Mouse (Mus musculus) forebrain, embryonic 11.5 days (tissue): Measurements from ENCODE around the gene Rmi1. TPM values are rescaled to one million over a fixed set of nuclear protein-coding genes. Genes with fewer than 3 reads are reported as not detected.
"Not testable (repeated sequence)": the region's sequence is repeated elsewhere in the genome, so short reads cannot be mapped to it uniquely, and the experiment has no call there.

Source experiments
- ATAC-seq: fragments of 200-750 bp; cut with Nextera tagmentation; replicated peaks from 2 replicates; pipeline ENCODE4 v1.8.0; 2017; ENCODE audit warnings: moderate TSS enrichment; ENCODE audit not compliant: low FRiP score
- DNase-seq: peaks from one replicate; pipeline ENCODE4 v3.0.0-alpha.2; 2017; ENCODE audit warnings: low spot score
- H3K27ac ChIP-seq: fragments of 300-500 bp; sonication (generic); 2 replicates; pipeline ENCODE4 v1.5.1; 2014; ENCODE audit warnings: low read depth, low read length
- H3K27me3 ChIP-seq: fragments of 300-500 bp; sonication (generic); 2 replicates; pipeline ENCODE4 v1.6.1; 2014; ENCODE audit warnings: mild to moderate bottlenecking, low read length, mixed read lengths; ENCODE audit not compliant: control insufficient read depth, insufficient read depth
- H3K36me3 ChIP-seq: fragments of 300-500 bp; sonication (generic); 2 replicates; pipeline ENCODE4 v1.6.1; 2014; ENCODE audit warnings: mild to moderate bottlenecking, low read length, moderate library complexity, mixed read lengths; ENCODE audit not compliant: control insufficient read depth, insufficient read depth
- H3K4me1 ChIP-seq: fragments of 300-500 bp; sonication (generic); replicated peaks from 2 replicates; pipeline ENCODE4 v1.6.1; 2014; ENCODE audit warnings: low read length, mixed read lengths; ENCODE audit not compliant: control insufficient read depth, insufficient read depth
- H3K4me2 ChIP-seq: fragments of 300-500 bp; sonication (generic); 2 replicates; pipeline ENCODE4 v1.6.1; 2014; ENCODE audit warnings: low read depth, mild to moderate bottlenecking, low read length, moderate library complexity, mixed read lengths; ENCODE audit not compliant: severe bottlenecking
- H3K4me3 ChIP-seq: fragments of 300-500 bp; sonication (generic); 2 replicates; pipeline ENCODE4 v1.5.1; 2014; ENCODE audit warnings: low read depth, low read length
- H3K9ac ChIP-seq: fragments of 300-500 bp; sonication (generic); 2 replicates; pipeline ENCODE4 v1.6.1; 2014; ENCODE audit warnings: low read length
- H3K9me3 ChIP-seq: fragments of 300-500 bp; sonication (generic); 2 replicates; pipeline ENCODE4 v1.6.1; 2016; ENCODE audit warnings: low read length, mixed read lengths; ENCODE audit not compliant: control insufficient read depth
- WGBS: fragments of 180-500 bp; shearing (Covaris S2); extraction: QIAGEN DNeasy Blood & Tissue Kit; methylation state at CpG from one replicate; pipeline ENCODE4 v1.1.7; 2014; 5-methylcytosine and 5-hydroxymethylcytosine counted together
- polyA plus RNA-seq: library from polyadenylated mRNA; unstranded; fragments of >200 nt; fragmentation: Nextera tagmentation; extraction: Ambion mirVana; gene quantifications from 2 replicates; pipeline ENCODE4 v1.2.1, GENCODE M21; 2014

The Rmi1 gene
- polyA plus RNA-seq, 1 experiment from 2014 or later: 40.9 TPM

- H3K36me3 ChIP-seq: peaks cover 11% of the 10 kb centered on the region
- no peak overlapping the region for H3K27ac ChIP-seq
- H3K4me2 ChIP-seq: no peak overlapping the region
- no peaks in the 10 kb centered on the region for H3K4me1 ChIP-seq
- no peaks in the 10 kb centered on the region for H3K9me3 ChIP-seq
- H3K4me3 ChIP-seq: no peak overlapping the region
- no peak overlapping the region for H3K9ac ChIP-seq
- DNase-seq (no peak), ATAC-seq (no peak)
- no peaks in the 10 kb centered on the region for H3K27me3 ChIP-seq
- 83% methylated on average over 2 of the region's 2 CpGs for WGBS
Measured at GRCm38 (mm10) chr13:58389324-58389951, 12.6 kb upstream of the Rmi1 start.

- H3K27ac ChIP-seq, H3K4me1 ChIP-seq, DNase-seq, H3K27me3 ChIP-seq, H3K9ac ChIP-seq, H3K4me2 ChIP-seq, H3K9me3 ChIP-seq, H3K4me3 ChIP-seq, ATAC-seq: not testable (repeated sequence)
- WGBS: 92% methylated on average over 11 of the region's 11 CpGs
- H3K36me3 ChIP-seq: peaks cover 31% of the 10 kb centered on the region
Measured at GRCm38 (mm10) chr13:58394392-58394791, 7.7 kb upstream of the Rmi1 start.

- no peaks in the 10 kb centered on the region for H3K9me3 ChIP-seq
- no peak overlapping the region for H3K4me3 ChIP-seq
- ATAC-seq (no peak), DNase-seq (no peak)
- no peak overlapping the region for H3K27ac ChIP-seq
- peaks cover 27% of the 10 kb centered on the region for H3K36me3 ChIP-seq
- 92% methylated on average over 13 of the region's 13 CpGs for WGBS
- H3K4me1 ChIP-seq: no peaks in the 10 kb centered on the region; the same call in 1 of the 2 replicates
- no peaks in the 10 kb centered on the region for H3K27me3 ChIP-seq
- no peak overlapping the region for H3K9ac ChIP-seq
- H3K4me2 ChIP-seq: no peak overlapping the region
Measured at GRCm38 (mm10) chr13:58397651-58398050, 4.4 kb upstream of the Rmi1 start.

GRCm38 (mm10) chr13:58400576-58400975 is 1.5 kb upstream of the Rmi1 start:
- H3K27ac ChIP-seq: peak overlapping the region; percentile 98; the same call in 1 of the 2 replicates
- DNase-seq (peak; percentile 61), ATAC-seq (no peak)
- peak overlapping the region; percentile 85 for H3K4me2 ChIP-seq
- H3K4me1 ChIP-seq: no peaks in the 10 kb centered on the region; the same call in 1 of the 2 replicates
- peak overlapping the region; percentile 100 for H3K9ac ChIP-seq
- WGBS: 1% methylated on average over 11 of the region's 11 CpGs
- H3K4me3 ChIP-seq: peak overlapping the region; percentile 100
- H3K9me3 ChIP-seq: no peaks in the 10 kb centered on the region
- peaks cover 20% of the 10 kb centered on the region for H3K36me3 ChIP-seq
- no peaks in the 10 kb centered on the region for H3K27me3 ChIP-seq

DNA sequence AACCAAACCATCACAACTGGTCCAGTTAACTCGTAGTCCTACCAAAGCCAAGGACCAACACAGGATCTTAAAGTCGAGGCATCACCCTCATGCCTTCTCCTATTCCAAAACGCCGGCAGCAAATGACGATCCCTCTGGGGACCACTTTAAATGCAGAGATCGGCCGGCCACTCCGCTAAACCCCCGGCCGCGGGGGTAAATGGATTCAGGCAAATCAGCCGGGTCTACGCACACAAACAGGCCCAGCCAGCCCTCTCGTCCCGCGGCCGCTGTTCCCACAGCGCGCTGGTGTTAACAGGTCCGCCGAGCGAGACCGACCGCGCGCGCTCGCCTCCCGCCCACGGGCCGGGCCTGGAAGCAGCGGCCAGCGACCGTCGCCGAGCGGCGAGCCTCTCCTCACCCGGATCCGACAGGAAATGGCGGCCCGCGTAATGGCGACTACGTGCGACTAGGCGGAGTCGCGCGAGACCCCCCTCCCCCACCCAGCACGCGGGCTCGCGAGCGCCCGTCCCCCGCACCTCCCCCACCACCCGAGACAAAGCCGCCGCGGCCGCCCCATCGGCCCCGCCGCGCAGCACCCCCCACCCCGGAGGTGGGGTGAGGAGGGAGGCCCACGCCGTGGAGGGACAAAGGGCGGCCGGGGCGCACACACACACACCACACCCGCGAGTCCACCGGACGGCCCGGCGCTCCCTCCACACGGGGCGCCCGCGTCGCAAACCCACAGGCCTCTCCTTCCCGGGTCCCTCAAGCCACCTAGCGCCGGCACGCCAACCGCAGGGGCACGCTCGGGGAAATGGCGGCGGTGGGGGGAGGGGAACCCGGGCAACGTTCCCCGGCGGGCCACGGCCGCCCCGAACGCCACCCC is 679 bp upstream of the Rmi1 start:
- ATAC-seq: peak; percentile 51
- H3K36me3 ChIP-seq: peaks cover 14% of the 10 kb centered on the region
- peak; percentile 92 for DNase-seq
- under 1% methylated on average over 64 of the region's 100 CpGs for WGBS
- H3K4me1 ChIP-seq: no peaks in the 10 kb centered on the region; the same call in 1 of the 2 replicates
- H3K27ac ChIP-seq: peak overlapping the region; percentile 98
- H3K27me3 ChIP-seq: no peaks in the 10 kb centered on the region
- H3K9me3 ChIP-seq: no peaks in the 10 kb centered on the region
- H3K4me3 ChIP-seq: peak overlapping the region; percentile 100
- peak overlapping the region; percentile 100 for H3K9ac ChIP-seq
- H3K4me2 ChIP-seq: peak overlapping the region; percentile 85

DNA sequence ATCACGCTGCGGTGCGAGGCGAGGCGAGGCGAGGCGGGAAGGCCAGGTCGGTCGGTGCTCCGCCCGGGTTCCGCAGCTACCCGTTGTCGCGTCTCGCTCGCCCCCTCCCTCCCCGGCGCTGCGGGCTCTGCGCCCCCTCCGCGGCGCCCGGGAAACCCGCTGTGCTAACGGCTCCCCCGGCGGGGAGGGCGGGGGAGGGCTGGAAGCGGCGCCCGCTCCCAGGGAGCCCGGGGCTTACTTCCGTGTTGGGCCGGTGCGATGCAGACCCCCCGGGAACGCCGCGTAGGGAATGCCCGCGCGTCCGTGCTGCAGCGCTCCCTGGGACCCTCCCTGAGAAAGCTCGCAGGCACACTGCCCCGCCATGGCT is 679 bp downstream of the Rmi1 start:
- Histone ChIP-seq H3K27me3 (no peaks in the 10 kb centered on the region), H3K36me3 (peaks cover 6% of the 10 kb centered on the region), H3K4me3 (peak overlapping the region; percentile 100), H3K4me1 (no peaks in the 10 kb centered on the region; the same call in 1 of the 2 replicates), H3K9me3 (no peaks in the 10 kb centered on the region), H3K27ac (peak overlapping the region; percentile 98), H3K4me2 (peak overlapping the region; percentile 55), H3K9ac (peak overlapping the region; percentile 100)
- peak; percentile 63 for ATAC-seq
- WGBS: 0% methylated on average over 26 of the region's 48 CpGs
- DNase-seq: no peak

DNA sequence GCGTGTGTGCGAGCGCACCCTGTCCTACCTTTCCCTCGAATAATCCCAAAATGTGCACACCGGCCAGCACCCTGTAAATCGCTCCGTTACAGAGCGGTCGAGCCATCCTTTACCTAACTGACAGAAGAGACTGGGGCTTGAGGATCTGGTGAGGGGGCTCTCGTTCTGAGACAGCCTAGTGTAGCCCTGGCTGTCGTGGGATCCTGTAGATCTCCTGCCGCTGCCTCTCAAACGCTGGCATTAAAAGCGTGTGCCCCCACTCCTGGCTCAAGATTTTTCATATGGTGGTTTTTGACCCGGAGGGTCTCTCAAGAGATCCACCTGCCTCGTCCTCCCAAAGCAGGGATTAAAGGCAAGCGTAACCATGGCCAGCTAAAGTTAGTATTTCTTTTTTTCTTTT is 1.2 kb downstream of the Rmi1 start, which contains the start of gene Hnrnpk:
TSS of gene Hnrnpk (minus strand) at position 101 of the 400 bp plus-strand sequence.
- WGBS: 8% methylated on average over 15 of the region's 17 CpGs
- ATAC-seq: not testable (repeated sequence)
- peak within 1 kb of the TSS; percentile 100 for H3K9ac ChIP-seq

GRCm38 (mm10) chr13:58411073-58411472 is 9.0 kb downstream of the Rmi1 start:
- WGBS: 88% methylated on average over 4 of the region's 4 CpGs
- H3K36me3 ChIP-seq: peaks cover 2% of the 10 kb centered on the region; the same call in 1 of the 2 replicates
- DNase-seq: no peak
- H3K27ac ChIP-seq: no peak overlapping the region
- no peaks in the 10 kb centered on the region for H3K27me3 ChIP-seq
- no peak for ATAC-seq
- H3K4me1 ChIP-seq: no peaks in the 10 kb centered on the region
- H3K4me3 ChIP-seq: no peak overlapping the region
- H3K9ac ChIP-seq: no peak overlapping the region
- no peaks in the 10 kb centered on the region for H3K9me3 ChIP-seq
- H3K4me2 ChIP-seq: no peak overlapping the region

More for the DNA sequence above, 1.2 kb downstream of the Rmi1 start, which contains the start of gene Hnrnpk:
- not testable (repeated sequence) for H3K4me1 ChIP-seq, H3K36me3 ChIP-seq, DNase-seq, H3K27me3 ChIP-seq, H3K9me3 ChIP-seq
- peak within 1 kb of the TSS; percentile 55 for H3K4me2 ChIP-seq
- H3K27ac ChIP-seq: peak within 1 kb of the TSS; percentile 98
- H3K4me3 ChIP-seq: peak within 1 kb of the TSS; percentile 100
